ENCODE assay signal across 8 mouse cellular contexts in genomic region chr11:119428649-119429136, GRCm38 (mm10). TPM values are rescaled to one million over a fixed set of nuclear protein-coding genes. Genes with fewer than 3 reads are reported as not detected.
DNase-seq lines count a peak whose midpoint lies in the region; ATAC-seq lines count a peak whose summit lies in the region.

No protein-coding gene starts in this region.

- ATAC-seq in erythroblast, adult 5-6 weeks (replicated peaks; ENCODE audit: low FRiP score, poor library complexity, severe bottlenecking), result peak; percentile 90
- peak; percentile 79; the same call in 1 of the 2 replicates for ATAC-seq in stomach, embryonic 14.5 days (ENCODE audit: insufficient number of reproducible peaks, insufficient read depth, low FRiP score, low read depth)

- peak overlapping the region; percentile 50 for H3K4me3 ChIP-seq in midbrain, embryonic 10.5 days
- 0 out of 2 replicates have a peak overlapping the region, but pooled peaks have one; percentile 13 for H3K4me3 ChIP-seq in stomach, embryonic 14.5 days (ENCODE audit: low read depth, low read length)

- peak; percentile 64 for DNase-seq in urinary bladder, postnatal 14 days (ENCODE audit: low spot score)
- no peak for DNase-seq in urinary bladder, postnatal 10 days (ENCODE audit: low spot score)
- peak; percentile 43 to 50 for DNase-seq in heart, postnatal 14 days
- DNase-seq in large intestine, adult 2 months (ENCODE audit: low read depth, low spot score), result peak; percentile 42
- DNase-seq in midbrain, embryonic 10.5 days (ENCODE audit: low spot score), result peak; percentile 61
- no peak for DNase-seq in adipocyte (ENCODE audit: low spot score)

- 3% methylated on average over 35 of the region's 35 CpGs for WGBS in large intestine, adult 2 months
- under 1% methylated on average over 32 of the region's 35 CpGs for WGBS in midbrain, embryonic 10.5 days
- WGBS in stomach, embryonic 14.5 days, result 2% methylated on average over 25 of the region's 35 CpGs

- H3K27me3 ChIP-seq in midbrain, embryonic 10.5 days (ENCODE audit: low read depth, poor library complexity, severe bottlenecking), result no peaks in the 10 kb centered on the region
- H3K27me3 ChIP-seq in stomach, embryonic 14.5 days (ENCODE audit: control insufficient read depth, insufficient read depth, low read length), result no peaks in the 10 kb centered on the region

- no peaks in the 10 kb centered on the region for H3K9me3 ChIP-seq in midbrain, embryonic 10.5 days (replicated peaks)
- no peaks in the 10 kb centered on the region for H3K9me3 ChIP-seq in stomach, embryonic 14.5 days (ENCODE audit: control insufficient read depth, low read depth, low read length)

- intact Hi-C loops in heart, postnatal 14 days (cut with DNase I), result no loop called here

- H3K9ac ChIP-seq in stomach, embryonic 14.5 days (replicated peaks; ENCODE audit: low read depth, low read length), result 0 out of 2 replicates have a peak overlapping the region, but pooled peaks have one; percentile 28

- peak overlapping the region; percentile 40 for H3K4me2 ChIP-seq in stomach, embryonic 14.5 days (replicated peaks; ENCODE audit: low read depth, low read length)

- no peak overlapping the region for H3K27ac ChIP-seq in midbrain, embryonic 10.5 days (replicated peaks)
- no peak overlapping the region for H3K27ac ChIP-seq in stomach, embryonic 14.5 days (ENCODE audit: low read length)

- peaks cover 14% of the 10 kb centered on the region for H3K4me1 ChIP-seq in midbrain, embryonic 10.5 days
- H3K4me1 ChIP-seq in stomach, embryonic 14.5 days (ENCODE audit: control insufficient read depth, insufficient read depth, low read length), result peaks cover 5% of the 10 kb centered on the region; the same call in 1 of the 2 replicates

- no peaks in the 10 kb centered on the region for H3K36me3 ChIP-seq in midbrain, embryonic 10.5 days
- peaks cover 3% of the 10 kb centered on the region for H3K36me3 ChIP-seq in stomach, embryonic 14.5 days (ENCODE audit: control insufficient read depth, insufficient read depth, low read length)

RNA-seq across cellular contexts. Expression of gene Rnf213, which starts 35.8 kb away (rescaled TPM):
- 90.7 and 93.4 TPM in 2 replicates for total RNA-seq in erythroblast, adult 5-6 weeks (2015; ENCODE audit: low replicate concordance)
- 77.5 and 79.4 TPM in 2 replicates for total RNA-seq in erythroblast, adult 5-6 weeks (2017; ENCODE audit: low replicate concordance)
- 10 to 100 TPM; 15.4 to 16.8 TPM for total RNA-seq in heart, postnatal 14 days (2021)
- 25.4 and 46.4 TPM in 2 replicates for polyA plus RNA-seq in large intestine, adult 2 months (2012; rRNA removed)
- 0.97 and 1.0 TPM in 2 replicates for polyA plus RNA-seq in midbrain, embryonic 10.5 days (2016; fragmentation: Nextera tagmentation; extraction: Ambion mirVana)
- 11.1 and 13.5 TPM in 2 replicates for polyA plus RNA-seq in stomach, embryonic 14.5 days (2014; fragmentation: Nextera tagmentation; extraction: Ambion mirVana)

Comparison
In these comparisons a context has a peak if more than half of its experiments do, and no peak if none do; other contexts are left out.
1. DNase-seq: peak in urinary bladder, postnatal 14 days (single experiment), heart, postnatal 14 days (2 of 2), large intestine, adult 2 months (single experiment) and midbrain, embryonic 10.5 days (single experiment); none in urinary bladder, postnatal 10 days (single experiment) and adipocyte (single experiment).